Mouse (Mus musculus) liver, embryonic 11.5 days (tissue): ENCODE measurements around the gene Ptpro. TPM values are rescaled to one million over a fixed set of nuclear protein-coding genes. Genes with fewer than 3 reads are reported as not detected.
"Not testable (repeated sequence)": the region's sequence is repeated elsewhere in the genome, so short reads cannot be mapped to it uniquely, and the experiment has no call there.

ENCODE experiments used
- ATAC-seq: fragments of 200-750 bp; cut with Nextera tagmentation; replicated peaks from 2 replicates; pipeline ENCODE4 v1.8.0; 2017; ENCODE audit warnings: moderate number of reproducible peaks, mild to moderate bottlenecking, moderate TSS enrichment, moderate library complexity; ENCODE audit not compliant: low FRiP score
- DNase-seq: peaks from one replicate; pipeline ENCODE4 v3.0.0-alpha.2; 2017; ENCODE audit warnings: low spot score
- H3K27ac ChIP-seq: fragments of 300-500 bp; sonication (generic); 2 replicates; pipeline ENCODE4 v1.5.1; 2014; ENCODE audit warnings: mild to moderate bottlenecking, low read depth, low read length, control low read depth
- H3K27me3 ChIP-seq: fragments of 300-500 bp; sonication (generic); replicated peaks from 2 replicates; pipeline ENCODE4 v1.6.1; 2014; ENCODE audit warnings: low read length, mixed read lengths; ENCODE audit not compliant: control insufficient read depth, insufficient read depth
- H3K36me3 ChIP-seq: fragments of 300-500 bp; sonication (generic); 2 replicates; pipeline ENCODE4 v1.6.1; 2014; ENCODE audit warnings: mild to moderate bottlenecking, low read length, moderate library complexity, mixed read lengths; ENCODE audit not compliant: control insufficient read depth, insufficient read depth
- H3K4me1 ChIP-seq: fragments of 300-500 bp; sonication (generic); replicated peaks from 2 replicates; pipeline ENCODE4 v1.6.1; 2014; ENCODE audit warnings: low read length, mixed read lengths; ENCODE audit not compliant: control insufficient read depth, insufficient read depth
- H3K4me2 ChIP-seq: fragments of 300-500 bp; sonication (generic); 2 replicates; pipeline ENCODE4 v1.6.1; 2014; ENCODE audit warnings: mild to moderate bottlenecking, control low read depth, moderate library complexity
- H3K4me3 ChIP-seq: fragments of 300-500 bp; sonication (generic); 2 replicates; pipeline ENCODE4 v1.5.1; 2014; ENCODE audit warnings: low read depth, low read length, control low read depth
- H3K9ac ChIP-seq: fragments of 300-500 bp; sonication (generic); 2 replicates; pipeline ENCODE4 v1.6.1; 2014; ENCODE audit warnings: low read depth, low read length, control low read depth
- H3K9me3 ChIP-seq: fragments of 300-500 bp; sonication (generic); 2 replicates; pipeline ENCODE4 v1.6.1; 2016; ENCODE audit warnings: low read length, inconsistent platforms, mixed read lengths; ENCODE audit not compliant: control insufficient read depth
- WGBS: fragments of 180-500 bp; shearing (Covaris S2); extraction: QIAGEN DNeasy Blood & Tissue Kit; methylation state at CpG from one replicate; pipeline ENCODE4 v1.1.7; 2014; 5-methylcytosine and 5-hydroxymethylcytosine counted together
- polyA plus RNA-seq: library from polyadenylated mRNA; unstranded; fragments of >200 nt; fragmentation: Nextera tagmentation; extraction: Ambion mirVana; gene quantifications from 2 replicates; pipeline ENCODE4 v1.2.1, GENCODE M21; 2014

Ptpro gene
- polyA plus RNA-seq, 1 experiment from 2014 or later = 1.1 TPM

- Histone ChIP-seq H3K27ac (no peak overlapping the region), H3K27me3 (no peaks in the 10 kb centered on the region), H3K9ac (no peak overlapping the region), H3K4me1 (no peaks in the 10 kb centered on the region), H3K4me3 (no peak overlapping the region), H3K36me3 (no peaks in the 10 kb centered on the region), H3K9me3 (no peaks in the 10 kb centered on the region), H3K4me2 (no peak overlapping the region)
- WGBS = 69% methylated on average over 16 of the region's 16 CpGs
- DNase-seq (no peak), ATAC-seq (no peak)
These were observed 185.9 kb downstream of the Ptpro start for GRCm38 (mm10) chr6:137437902-137438580.

GRCm38 (mm10) chr6:137440559-137441486, 188.7 kb downstream of the Ptpro start:
- Histone ChIP-seq H3K4me1 (no peaks in the 10 kb centered on the region), H3K4me2 (no peak overlapping the region), H3K4me3 (no peak overlapping the region), H3K9me3 (no peaks in the 10 kb centered on the region), H3K36me3 (no peaks in the 10 kb centered on the region), H3K27me3 (no peaks in the 10 kb centered on the region), H3K9ac (no peak overlapping the region), H3K27ac (no peak overlapping the region)
- no peak for ATAC-seq
- DNase-seq = no peak
- 74% methylated on average over 19 of the region's 19 CpGs for WGBS

- DNase-seq (no peak), ATAC-seq (no peak)
- Histone ChIP-seq H3K36me3 (no peaks in the 10 kb centered on the region), H3K4me3 (no peak overlapping the region), H3K9ac (no peak overlapping the region), H3K27me3 (no peaks in the 10 kb centered on the region), H3K4me2 (no peak overlapping the region), H3K4me1 (no peaks in the 10 kb centered on the region), H3K9me3 (no peaks in the 10 kb centered on the region), H3K27ac (no peak overlapping the region)
- 86% methylated on average over 12 of the region's 12 CpGs for WGBS
These were observed 191.0 kb downstream of the Ptpro start for GRCm38 (mm10) chr6:137443089-137443488.

- not testable (repeated sequence) for H3K4me2 ChIP-seq, H3K9ac ChIP-seq, H3K4me3 ChIP-seq, H3K27me3 ChIP-seq, H3K27ac ChIP-seq, DNase-seq, H3K36me3 ChIP-seq, H3K4me1 ChIP-seq, ATAC-seq, H3K9me3 ChIP-seq
- 57% methylated on average over 7 of the region's 7 CpGs for WGBS
These were observed 194.0 kb downstream of the Ptpro start for GRCm38 (mm10) chr6:137446116-137446515.

- ATAC-seq (peak; percentile 60; the same call in 1 of the 2 replicates), DNase-seq (peak; percentile 34)
- no peak overlapping the region for H3K9ac ChIP-seq
- no peak overlapping the region for H3K27ac ChIP-seq
- H3K9me3 ChIP-seq = no peaks in the 10 kb centered on the region
- no peaks in the 10 kb centered on the region; the same call in 1 of the 2 replicates for H3K27me3 ChIP-seq
- H3K36me3 ChIP-seq = no peaks in the 10 kb centered on the region
- H3K4me1 ChIP-seq = no peaks in the 10 kb centered on the region; the same call in 1 of the 2 replicates
- WGBS = 20% methylated on average over 10 of the region's 10 CpGs
- H3K4me3 ChIP-seq = no peak overlapping the region
- no peak overlapping the region for H3K4me2 ChIP-seq
These were observed 203.5 kb downstream of the Ptpro start for GRCm38 (mm10) chr6:137455537-137456041.

GRCm38 (mm10) chr6:137456064-137456463, 203.9 kb downstream of the Ptpro start:
- Histone ChIP-seq H3K4me1 (no peaks in the 10 kb centered on the region; the same call in 1 of the 2 replicates), H3K4me3 (no peak overlapping the region), H3K27ac (no peak overlapping the region), H3K9me3 (no peaks in the 10 kb centered on the region), H3K36me3 (no peaks in the 10 kb centered on the region), H3K4me2 (no peak overlapping the region), H3K9ac (no peak overlapping the region), H3K27me3 (no peaks in the 10 kb centered on the region; the same call in 1 of the 2 replicates)
- ATAC-seq = no peak
- WGBS = 56% methylated on average over 7 of the region's 7 CpGs
- DNase-seq = no peak

GRCm38 (mm10) chr6:137457210-137457609, 205.1 kb downstream of the Ptpro start:
- Histone ChIP-seq H3K27me3 (no peaks in the 10 kb centered on the region; the same call in 1 of the 2 replicates), H3K9ac (no peak overlapping the region), H3K27ac (no peak overlapping the region), H3K9me3 (no peaks in the 10 kb centered on the region), H3K4me2 (no peak overlapping the region), H3K36me3 (no peaks in the 10 kb centered on the region), H3K4me3 (no peak overlapping the region), H3K4me1 (no peaks in the 10 kb centered on the region; the same call in 1 of the 2 replicates)
- 38% methylated on average over 7 of the region's 7 CpGs for WGBS
- no peak for DNase-seq
- ATAC-seq = no peak

- WGBS = 77% methylated on average over 7 of the region's 7 CpGs
- Histone ChIP-seq H3K4me3 (no peak overlapping the region), H3K27me3 (no peaks in the 10 kb centered on the region; the same call in 1 of the 2 replicates), H3K9ac (no peak overlapping the region), H3K9me3 (no peaks in the 10 kb centered on the region), H3K4me2 (no peak overlapping the region), H3K27ac (no peak overlapping the region), H3K4me1 (no peaks in the 10 kb centered on the region; the same call in 1 of the 2 replicates), H3K36me3 (no peaks in the 10 kb centered on the region)
- DNase-seq (no peak), ATAC-seq (no peak)
These were observed 206.0 kb downstream of the Ptpro start for GRCm38 (mm10) chr6:137458136-137458535.
